Mouse (Mus musculus) adrenal gland (tissue): ENCODE measurements at regions not wholly inside any gene's neighbourhood (a gene's known extent, or its start where the extent isn't known, plus 50 kb on each side); places are given as distances from the start of the nearest gene placed in this dataset.

Experiments
- intact Hi-C: fragments of 180-260 bp; cut with DNase I; formaldehyde crosslinking; loops from one replicate; pipeline ENCODE4 v1.15.1; 2025

GRCm38 (mm10) chr7:58488250-58488649 is 167.7 kb upstream of the Atp10a start:
- intact Hi-C loops: no loop called here
